Mouse (Mus musculus) olfactory bulb, adult 2 months (tissue): ENCODE results near the gene 4930544D05Rik. TPM values are rescaled to one million over a fixed set of nuclear protein-coding genes. Genes with fewer than 3 reads are reported as not detected.

Source experiments
- H3K27ac ChIP-seq: fragments of 200-500 bp; 2 replicates; pipeline ENCODE4 v1.5.1; 2012; ENCODE audit warnings: low read depth, low read length; ENCODE audit not compliant: insufficient read depth
- H3K4me1 ChIP-seq: fragments of 200-500 bp; 2 replicates; pipeline ENCODE4 v1.6.1; 2012; ENCODE audit warnings: low read length; ENCODE audit not compliant: control insufficient read depth, insufficient read depth
- H3K4me3 ChIP-seq: fragments of 200-500 bp; 2 replicates; pipeline ENCODE4 v1.5.1; 2012; ENCODE audit warnings: mild to moderate bottlenecking, low read depth, low read length, moderate library complexity; ENCODE audit not compliant: insufficient read depth
- CTCF ChIP-seq: fragments of 200-500 bp; IDR thresholded peaks from 2 replicates; pipeline ENCODE4 v1.5.1; 2012; ENCODE audit warnings: low read depth, mild to moderate bottlenecking, low read length, moderate library complexity; ENCODE audit not compliant: insufficient read depth
- POLR2A ChIP-seq: fragments of 200-500 bp; IDR thresholded peaks from 2 replicates; pipeline ENCODE4 v1.6.1; 2012; ENCODE audit warnings: mild to moderate bottlenecking, low read depth, low read length, moderate library complexity; ENCODE audit not compliant: insufficient read depth
- WGBS: fragments of 180-500 bp; shearing (Covaris S2); methylation state at CpG from one replicate; pipeline ENCODE4 v1.1.7; 2018; 5-methylcytosine and 5-hydroxymethylcytosine counted together
- polyA plus RNA-seq: library from polyadenylated mRNA; stranded (reverse); fragments of >200 nt; gene quantifications from 2 replicates; pipeline ENCODE4 v1.2.4, GENCODE M21; 2012; ENCODE audit warnings: low replicate concordance; ENCODE audit not compliant: missing spikeins, insufficient read depth, insufficient read length

The 4930544D05Rik gene
- polyA plus RNA-seq, 1 experiment, result not detected

DNA sequence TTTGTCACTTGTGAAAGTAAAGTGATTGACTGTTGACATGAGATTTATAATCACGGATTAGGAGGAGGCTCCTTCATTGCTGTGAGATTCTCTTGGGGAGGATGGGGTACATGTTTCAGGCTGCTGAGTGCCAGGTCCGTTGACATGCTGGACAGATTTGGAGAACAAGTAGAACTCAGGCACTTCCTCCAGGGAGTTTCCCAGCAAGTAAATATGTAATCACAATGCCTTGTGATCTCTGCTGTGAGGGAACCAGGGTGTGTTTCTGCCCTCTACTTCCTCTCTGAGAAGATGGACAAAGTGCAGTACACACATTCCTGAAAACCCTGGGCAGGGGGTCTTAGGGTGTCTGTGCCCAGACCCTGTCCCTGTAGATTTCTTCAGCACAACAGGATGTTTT, 20.0 kb upstream of the 4930544D05Rik start:
- TF ChIP-seq CTCF, result no peak
- no peak for TF ChIP-seq POLR2A
- WGBS, result 63% methylated on average over 2 of the region's 2 CpGs
- Histone ChIP-seq H3K4me3 (no peak overlapping the region), H3K27ac (peak overlapping the region; percentile 52; the same call in 1 of the 2 replicates), H3K4me1 (peaks cover 15% of the 10 kb centered on the region)

GRCm38 (mm10) chr11:70596094-70596493, 19.6 kb upstream of the 4930544D05Rik start:
- H3K4me3 ChIP-seq, result no peak overlapping the region
- H3K27ac ChIP-seq, result 0 out of 2 replicates have a peak overlapping the region, but pooled peaks have one; percentile 52
- 55% methylated on average over 4 of the region's 4 CpGs for WGBS
- peaks cover 15% of the 10 kb centered on the region for H3K4me1 ChIP-seq
- TF ChIP-seq POLR2A (no peak), CTCF (no peak)

GRCm38 (mm10) chr11:70597301-70597700, 18.3 kb upstream of the 4930544D05Rik start:
- peak overlapping the region; percentile 42; the same call in 1 of the 2 replicates for H3K27ac ChIP-seq
- TF ChIP-seq POLR2A, result no peak
- no peak for TF ChIP-seq CTCF
- 83% methylated on average over 6 of the region's 6 CpGs for WGBS
- H3K4me3 ChIP-seq, result no peak overlapping the region
- H3K4me1 ChIP-seq, result peaks cover 15% of the 10 kb centered on the region

- WGBS, result 87% methylated on average over 9 of the region's 9 CpGs
- H3K27ac ChIP-seq, result no peak overlapping the region
- no peak for TF ChIP-seq POLR2A
- TF ChIP-seq CTCF, result no peak
- H3K4me1 ChIP-seq, result peaks cover 15% of the 10 kb centered on the region
- H3K4me3 ChIP-seq, result no peak overlapping the region
Measured at GRCm38 (mm10) chr11:70598451-70598953, 17.1 kb upstream of the 4930544D05Rik start.

DNA sequence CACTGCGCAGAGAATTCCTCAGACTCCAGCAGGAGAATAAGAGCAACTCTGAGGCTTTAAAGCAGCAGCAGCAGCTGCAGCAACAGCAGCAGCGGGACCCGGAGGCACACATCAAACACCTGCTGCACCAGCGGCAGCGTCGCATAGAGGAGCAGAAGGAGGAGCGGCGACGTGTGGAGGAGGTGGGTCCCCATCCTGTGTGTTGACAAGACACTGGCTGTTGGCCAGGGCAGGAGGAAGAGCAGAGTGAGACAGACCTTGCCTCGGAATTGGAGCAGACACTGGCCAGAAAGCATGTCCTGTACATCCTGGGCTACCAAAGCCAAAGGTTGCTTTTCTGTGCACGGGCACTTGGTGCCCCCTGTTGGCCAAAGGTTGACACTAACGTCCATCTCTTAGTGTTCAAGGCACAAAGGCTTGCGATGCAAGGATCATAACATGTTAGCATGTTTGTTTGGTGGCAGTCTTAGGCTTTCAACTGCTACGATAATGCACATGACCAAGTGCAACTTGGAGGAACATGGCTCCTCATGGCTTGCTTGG, 10.6 kb upstream of the 4930544D05Rik start:
- Histone ChIP-seq H3K4me3 (no peak overlapping the region), H3K4me1 (peaks cover 11% of the 10 kb centered on the region), H3K27ac (no peak overlapping the region)
- TF ChIP-seq POLR2A (no peak), CTCF (peak; percentile 42; the same call in 1 of the 2 replicates)
- WGBS, result 29% methylated on average over 14 of the region's 14 CpGs

DNA sequence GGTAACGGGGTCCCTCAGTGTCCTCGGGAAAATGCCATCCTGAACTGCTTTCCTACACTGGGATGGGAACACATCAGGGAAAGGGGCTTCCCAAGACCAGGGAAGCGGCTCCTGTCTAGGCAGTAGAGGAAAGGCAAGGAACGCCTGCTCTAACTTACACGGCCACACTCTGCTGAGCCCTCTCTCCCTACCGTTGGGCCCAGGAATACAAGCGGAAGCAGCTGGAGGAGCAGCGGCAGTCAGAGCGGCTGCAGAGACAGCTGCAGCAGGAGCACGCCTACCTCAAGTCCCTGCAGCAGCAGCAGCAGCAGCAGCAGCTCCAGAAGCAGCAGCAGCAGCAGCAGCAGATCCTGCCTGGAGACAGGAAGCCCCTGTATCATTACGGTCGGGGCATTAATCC, 8.9 kb upstream of the 4930544D05Rik start:
- no peak overlapping the region for H3K27ac ChIP-seq
- TF ChIP-seq CTCF, result no peak
- TF ChIP-seq POLR2A, result no peak
- WGBS, result 63% methylated on average over 12 of the region's 12 CpGs
- no peak overlapping the region for H3K4me3 ChIP-seq
- peaks cover 11% of the 10 kb centered on the region for H3K4me1 ChIP-seq

DNA sequence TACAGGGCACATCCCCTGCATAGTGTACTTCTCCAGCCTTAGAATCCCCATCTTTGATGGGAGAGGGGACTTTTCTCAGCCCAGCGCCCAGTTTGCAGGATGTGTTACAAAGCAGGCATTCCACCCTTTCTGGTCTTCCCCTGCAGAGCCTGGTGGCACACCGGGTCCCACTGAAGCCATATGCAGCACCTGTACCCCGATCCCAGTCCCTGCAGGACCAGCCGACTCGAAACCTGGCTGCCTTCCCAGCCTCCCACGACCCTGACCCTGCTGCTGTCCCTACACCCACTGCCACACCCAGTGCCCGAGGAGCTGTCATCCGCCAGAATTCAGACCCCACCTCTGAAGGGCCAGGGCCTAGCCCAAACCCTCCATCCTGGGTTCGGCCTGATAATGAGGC, 8.0 kb upstream of the 4930544D05Rik start:
- 90% methylated on average over 9 of the region's 9 CpGs for WGBS
- Histone ChIP-seq H3K4me1 (peaks cover 11% of the 10 kb centered on the region), H3K27ac (no peak overlapping the region), H3K4me3 (no peak overlapping the region)
- TF ChIP-seq CTCF, result no peak
- no peak for TF ChIP-seq POLR2A

DNA sequence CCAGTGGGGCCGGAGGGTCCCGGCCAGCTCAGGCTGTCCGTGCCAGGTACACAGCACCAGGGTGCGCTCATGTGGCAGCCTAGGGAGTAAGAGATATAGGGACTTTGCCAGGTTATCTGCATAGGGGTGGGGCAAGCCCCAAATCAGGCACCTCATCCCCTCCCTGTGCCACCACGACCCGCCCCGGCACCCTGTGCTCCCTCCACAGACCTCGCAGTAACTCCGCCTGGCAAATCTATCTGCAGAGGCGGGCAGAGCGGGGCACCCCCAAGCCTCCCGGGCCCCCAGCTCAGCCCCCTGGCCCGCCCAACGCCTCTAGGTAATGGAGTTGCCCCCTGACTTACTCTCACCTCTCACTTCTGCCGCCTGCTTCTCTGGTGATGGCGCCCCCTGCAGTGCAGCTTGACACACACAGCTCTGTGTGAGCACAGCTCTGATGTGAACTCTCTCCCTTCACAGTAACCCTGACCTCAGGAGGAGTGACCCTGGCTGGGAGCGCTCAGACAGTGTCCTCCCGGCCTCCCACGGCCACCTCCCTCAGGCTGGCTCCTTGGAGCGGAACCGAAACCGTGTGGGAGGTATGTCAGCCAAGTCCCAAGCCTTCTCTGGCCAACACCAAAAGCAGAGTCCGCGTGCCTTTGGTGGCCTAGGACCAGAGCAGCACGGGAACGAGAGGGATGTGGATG, 7.1 kb upstream of the 4930544D05Rik start:
- Histone ChIP-seq H3K4me1 (peaks cover 11% of the 10 kb centered on the region), H3K27ac (no peak overlapping the region), H3K4me3 (no peak overlapping the region)
- WGBS, result 87% methylated on average over 26 of the region's 26 CpGs
- TF ChIP-seq CTCF (no peak), POLR2A (no peak)

- Histone ChIP-seq H3K4me1 (peaks cover 17% of the 10 kb centered on the region), H3K27ac (no peak overlapping the region), H3K4me3 (no peak overlapping the region)
- TF ChIP-seq CTCF (no peak), POLR2A (no peak)
- WGBS, result 77% methylated on average over 4 of the region's 4 CpGs
Measured at GRCm38 (mm10) chr11:70610752-70611151, 4.9 kb upstream of the 4930544D05Rik start.
